Mouse (Mus musculus) kidney, postnatal 0 days (tissue): ENCODE measurements around the gene Majin. TPM values are rescaled to one million over a fixed set of nuclear protein-coding genes. Genes with fewer than 3 reads are reported as not detected.

Experiments
- ATAC-seq: fragments of 200-750 bp; cut with Nextera tagmentation; replicated peaks from 2 replicates; pipeline ENCODE4 v1.8.0; 2017; ENCODE audit warnings: low read depth, moderate number of reproducible peaks, moderate TSS enrichment, moderate library complexity; ENCODE audit not compliant: low FRiP score
- DNase-seq: peaks from one replicate; pipeline ENCODE4 v3.0.0-alpha.2; 2016; ENCODE audit warnings: low spot score
- H3K27ac ChIP-seq: fragments of 300-500 bp; sonication (generic); 2 replicates; pipeline ENCODE4 v1.5.1; 2014; ENCODE audit warnings: mild to moderate bottlenecking
- H3K27me3 ChIP-seq: fragments of 300-500 bp; sonication (generic); 2 replicates; pipeline ENCODE4 v1.6.1; 2014; ENCODE audit warnings: low read length, mixed read lengths; ENCODE audit not compliant: insufficient read depth
- H3K36me3 ChIP-seq: fragments of 300-500 bp; sonication (generic); 2 replicates; pipeline ENCODE4 v1.6.1; 2014; ENCODE audit warnings: low read length, mixed read lengths; ENCODE audit not compliant: insufficient read depth
- H3K4me1 ChIP-seq: fragments of 300-500 bp; sonication (generic); replicated peaks from 2 replicates; pipeline ENCODE4 v1.6.1; 2014; ENCODE audit warnings: antibody characterized with exemption, low read length, mixed read lengths; ENCODE audit not compliant: insufficient read depth
- H3K4me2 ChIP-seq: fragments of 300-500 bp; sonication (generic); 2 replicates; pipeline ENCODE4 v1.6.1; 2014; ENCODE audit warnings: mild to moderate bottlenecking, low read length, moderate library complexity, mixed read lengths
- H3K4me3 ChIP-seq: fragments of 300-500 bp; sonication (generic); replicated peaks from 2 replicates; pipeline ENCODE4 v1.5.1; 2014; ENCODE audit warnings: low read depth, low read length
- H3K9ac ChIP-seq: fragments of 300-500 bp; sonication (generic); 2 replicates; pipeline ENCODE4 v1.6.1; 2014; ENCODE audit warnings: low read depth, low read length
- H3K9me3 ChIP-seq: fragments of 300-500 bp; sonication (generic); replicated peaks from 2 replicates; pipeline ENCODE4 v1.6.1; 2016; ENCODE audit warnings: low read length, inconsistent platforms, mixed read lengths
- CTCF ChIP-seq: IDR thresholded peaks from 2 replicates; pipeline ENCODE4 v1.5.1; 2016; ENCODE audit warnings: antibody characterized with exemption, low read depth, mild to moderate bottlenecking, moderate library complexity
- WGBS: fragments of 180-500 bp; shearing (Covaris S2); extraction: QIAGEN DNeasy Blood & Tissue Kit; methylation state at CpG from one replicate; pipeline ENCODE4 v1.1.7; 2014; 5-methylcytosine and 5-hydroxymethylcytosine counted together
- polyA plus RNA-seq: library from polyadenylated mRNA; unstranded; fragments of >200 nt; fragmentation: Nextera tagmentation; extraction: Ambion mirVana; gene quantifications from 2 replicates; pipeline ENCODE4 v1.2.1, GENCODE M21; 2015

The Majin gene
- polyA plus RNA-seq, 1 experiment from 2014 or later: not detected

- no peaks in the 10 kb centered on the region for H3K27me3 ChIP-seq
- peak; percentile 91 for DNase-seq
- no peak overlapping the region for H3K27ac ChIP-seq
- no peak; the same call in 1 of the 2 replicates for ATAC-seq
- no peak overlapping the region for H3K4me2 ChIP-seq
- H3K9ac ChIP-seq: no peak overlapping the region
- 14% methylated on average over 8 of the region's 8 CpGs for WGBS
- TF ChIP-seq CTCF: peak; percentile 96
- H3K9me3 ChIP-seq: no peaks in the 10 kb centered on the region
- no peak overlapping the region for H3K4me3 ChIP-seq
- H3K4me1 ChIP-seq: no peaks in the 10 kb centered on the region; the same call in 1 of the 2 replicates
- no peaks in the 10 kb centered on the region for H3K36me3 ChIP-seq
Observed at GRCm38 (mm10) chr19:6268170-6268528, 84.0 kb downstream of the Majin start.

- 79% methylated on average over 7 of the region's 7 CpGs for WGBS
- no peak for ATAC-seq
- no peak for DNase-seq
- H3K9ac ChIP-seq: no peak overlapping the region
- H3K4me1 ChIP-seq: no peaks in the 10 kb centered on the region; the same call in 1 of the 2 replicates
- TF ChIP-seq CTCF: no peak
- H3K27ac ChIP-seq: no peak overlapping the region
- no peaks in the 10 kb centered on the region for H3K9me3 ChIP-seq
- no peak overlapping the region for H3K4me3 ChIP-seq
- H3K4me2 ChIP-seq: no peak overlapping the region
- H3K27me3 ChIP-seq: no peaks in the 10 kb centered on the region
- no peaks in the 10 kb centered on the region for H3K36me3 ChIP-seq
Observed at GRCm38 (mm10) chr19:6268670-6269132, 84.5 kb downstream of the Majin start.

GRCm38 (mm10) chr19:6269798-6270475 lies 85.7 kb downstream of the Majin start:
- DNase-seq: no peak
- Histone ChIP-seq H3K4me1 (no peaks in the 10 kb centered on the region), H3K9me3 (no peaks in the 10 kb centered on the region), H3K4me3 (no peak overlapping the region), H3K4me2 (no peak overlapping the region), H3K27me3 (no peaks in the 10 kb centered on the region), H3K27ac (no peak overlapping the region), H3K9ac (no peak overlapping the region), H3K36me3 (no peaks in the 10 kb centered on the region)
- ATAC-seq: no peak
- 79% methylated on average over 8 of the region's 8 CpGs for WGBS
- no peak for TF ChIP-seq CTCF

GRCm38 (mm10) chr19:6270661-6271060 lies 86.5 kb downstream of the Majin start:
- WGBS: 68% methylated on average over 9 of the region's 9 CpGs
- no peak for ATAC-seq

GRCm38 (mm10) chr19:6271206-6271605 lies 87.0 kb downstream of the Majin start:
- Histone ChIP-seq H3K4me2 (no peak overlapping the region), H3K27ac (peak overlapping the region; percentile 80), H3K9ac (no peak overlapping the region), H3K9me3 (no peaks in the 10 kb centered on the region), H3K27me3 (no peaks in the 10 kb centered on the region), H3K36me3 (no peaks in the 10 kb centered on the region), H3K4me1 (peaks cover 7% of the 10 kb centered on the region; the same call in 1 of the 2 replicates), H3K4me3 (no peak overlapping the region)
- ATAC-seq: no peak
- DNase-seq: no peak
- no peak for TF ChIP-seq CTCF
- 33% methylated on average over 8 of the region's 8 CpGs for WGBS

More at GRCm38 (mm10) chr19:6270661-6271060, 86.5 kb downstream of the Majin start:
- Histone ChIP-seq H3K4me1 (peaks cover 2% of the 10 kb centered on the region; the same call in 1 of the 2 replicates), H3K4me2 (no peak overlapping the region), H3K27me3 (no peaks in the 10 kb centered on the region), H3K4me3 (no peak overlapping the region), H3K9ac (no peak overlapping the region), H3K36me3 (no peaks in the 10 kb centered on the region), H3K27ac (peak overlapping the region; percentile 80), H3K9me3 (no peaks in the 10 kb centered on the region)
- TF ChIP-seq CTCF: no peak
- DNase-seq: no peak

- ATAC-seq: 0 out of 2 replicates have a peak, but pooled peaks have one; percentile 3
- H3K4me2 ChIP-seq: no peak overlapping the region
- no peaks in the 10 kb centered on the region for H3K9me3 ChIP-seq
- peaks cover 8% of the 10 kb centered on the region; the same call in 1 of the 2 replicates for H3K4me1 ChIP-seq
- no peaks in the 10 kb centered on the region for H3K27me3 ChIP-seq
- 60% methylated on average over 7 of the region's 7 CpGs for WGBS
- DNase-seq: no peak
- peak overlapping the region; percentile 15; the same call in 1 of the 2 replicates for H3K27ac ChIP-seq
- H3K4me3 ChIP-seq: no peak overlapping the region
- no peak overlapping the region for H3K9ac ChIP-seq
- no peaks in the 10 kb centered on the region for H3K36me3 ChIP-seq
- TF ChIP-seq CTCF: no peak
Observed at GRCm38 (mm10) chr19:6272053-6272452, 87.9 kb downstream of the Majin start.
